Mouse (Mus musculus) intestine, embryonic 16.5 days (tissue): ENCODE measurements around the gene Tent4b. TPM values are rescaled to one million over a fixed set of nuclear protein-coding genes. Genes with fewer than 3 reads are reported as not detected.

Experiments used
- ATAC-seq: fragments of 200-750 bp; cut with Nextera tagmentation; 2 replicates; pipeline ENCODE4 v1.8.0; 2017; ENCODE audit warnings: moderate TSS enrichment, moderate library complexity
- H3K27ac ChIP-seq: fragments of 300-500 bp; sonication (generic); 2 replicates; pipeline ENCODE4 v1.5.1; 2014; ENCODE audit warnings: mild to moderate bottlenecking, low read length
- H3K27me3 ChIP-seq: fragments of 300-500 bp; sonication (generic); replicated peaks from 2 replicates; pipeline ENCODE4 v1.6.1; 2014; ENCODE audit warnings: low read length, control low read depth, mixed read lengths; ENCODE audit not compliant: control insufficient read depth, insufficient read depth
- H3K36me3 ChIP-seq: fragments of 300-500 bp; sonication (generic); 2 replicates; pipeline ENCODE4 v1.6.1; 2014; ENCODE audit warnings: low read length, control low read depth; ENCODE audit not compliant: control insufficient read depth, insufficient read depth
- H3K4me1 ChIP-seq: fragments of 300-500 bp; sonication (generic); 2 replicates; pipeline ENCODE4 v1.6.1; 2014; ENCODE audit warnings: low read length, control low read depth, mixed read lengths; ENCODE audit not compliant: control insufficient read depth, insufficient read depth
- H3K4me2 ChIP-seq: fragments of 300-500 bp; sonication (generic); 2 replicates; pipeline ENCODE4 v1.6.1; 2014; ENCODE audit warnings: low read depth, low read length, control low read depth
- H3K4me3 ChIP-seq: fragments of 300-500 bp; sonication (generic); 2 replicates; pipeline ENCODE4 v1.5.1; 2014; ENCODE audit warnings: mild to moderate bottlenecking, low read length
- H3K9ac ChIP-seq: fragments of 300-500 bp; sonication (generic); 2 replicates; pipeline ENCODE4 v1.6.1; 2014; ENCODE audit warnings: low read depth, low read length
- H3K9me3 ChIP-seq: fragments of 300-500 bp; sonication (generic); 2 replicates; pipeline ENCODE4 v1.6.1; 2016; ENCODE audit warnings: low read length, control low read depth; ENCODE audit not compliant: control insufficient read depth
- WGBS: fragments of 180-500 bp; shearing (Covaris S2); extraction: QIAGEN DNeasy Blood & Tissue Kit; methylation state at CpG from one replicate; pipeline ENCODE4 v1.1.7; 2014; 5-methylcytosine and 5-hydroxymethylcytosine counted together
- polyA plus RNA-seq: library from polyadenylated mRNA; unstranded; fragments of >200 nt; fragmentation: Nextera tagmentation; extraction: Ambion mirVana; gene quantifications from 2 replicates; pipeline ENCODE4 v1.2.1, GENCODE M21; 2015

Gene Tent4b
- polyA plus RNA-seq, 1 experiment from 2014 or later, result 3.4 TPM

GRCm38 (mm10) chr8:88292926-88293325 is 93.9 kb downstream of the Tent4b start:
- Histone ChIP-seq H3K4me2 (no peak overlapping the region), H3K27ac (no peak overlapping the region), H3K36me3 (no peaks in the 10 kb centered on the region), H3K27me3 (no peaks in the 10 kb centered on the region), H3K4me3 (no peak overlapping the region), H3K4me1 (peaks cover 6% of the 10 kb centered on the region; the same call in 1 of the 2 replicates), H3K9me3 (no peaks in the 10 kb centered on the region), H3K9ac (no peak overlapping the region)
- ATAC-seq, result no peak
- 88% methylated on average over 3 of the region's 3 CpGs for WGBS

GRCm38 (mm10) chr8:88293590-88294356 is 94.8 kb downstream of the Tent4b start:
- H3K36me3 ChIP-seq, result no peaks in the 10 kb centered on the region
- WGBS, result 81% methylated on average over 9 of the region's 9 CpGs
- H3K27me3 ChIP-seq, result no peaks in the 10 kb centered on the region
- ATAC-seq, result no peak
- H3K4me3 ChIP-seq, result no peak overlapping the region
- H3K9ac ChIP-seq, result no peak overlapping the region
- no peak overlapping the region for H3K27ac ChIP-seq
- no peaks in the 10 kb centered on the region for H3K9me3 ChIP-seq
- no peak overlapping the region for H3K4me2 ChIP-seq
- H3K4me1 ChIP-seq, result peaks cover 3% of the 10 kb centered on the region; the same call in 1 of the 2 replicates

- Histone ChIP-seq H3K27ac (no peak overlapping the region), H3K9me3 (no peaks in the 10 kb centered on the region), H3K4me3 (no peak overlapping the region), H3K4me2 (no peak overlapping the region), H3K36me3 (no peaks in the 10 kb centered on the region), H3K27me3 (no peaks in the 10 kb centered on the region), H3K4me1 (peaks cover 3% of the 10 kb centered on the region; the same call in 1 of the 2 replicates), H3K9ac (no peak overlapping the region; the same call in 1 of the 2 replicates)
- 84% methylated on average over 2 of the region's 2 CpGs for WGBS
- no peak for ATAC-seq
These were observed 96.0 kb downstream of the Tent4b start for GRCm38 (mm10) chr8:88294977-88295376.

GRCm38 (mm10) chr8:88297976-88298732 is 99.1 kb downstream of the Tent4b start:
- Histone ChIP-seq H3K27me3 (no peaks in the 10 kb centered on the region), H3K4me1 (peaks cover 9% of the 10 kb centered on the region; the same call in 1 of the 2 replicates), H3K4me3 (no peak overlapping the region), H3K36me3 (no peaks in the 10 kb centered on the region), H3K4me2 (no peak overlapping the region), H3K9me3 (no peaks in the 10 kb centered on the region), H3K9ac (no peak overlapping the region), H3K27ac (no peak overlapping the region)
- WGBS, result 47% methylated on average over 12 of the region's 12 CpGs
- peak; percentile 61 for ATAC-seq

GRCm38 (mm10) chr8:88298733-88299103 is 99.7 kb downstream of the Tent4b start:
- no peak for ATAC-seq
- H3K9me3 ChIP-seq, result no peaks in the 10 kb centered on the region
- H3K36me3 ChIP-seq, result no peaks in the 10 kb centered on the region
- no peak overlapping the region for H3K27ac ChIP-seq
- H3K27me3 ChIP-seq, result no peaks in the 10 kb centered on the region
- WGBS, result 85% methylated on average over 10 of the region's 10 CpGs
- H3K4me3 ChIP-seq, result no peak overlapping the region
- peaks cover 9% of the 10 kb centered on the region; the same call in 1 of the 2 replicates for H3K4me1 ChIP-seq
- no peak overlapping the region for H3K4me2 ChIP-seq
- no peak overlapping the region for H3K9ac ChIP-seq

- peak; percentile 55 for ATAC-seq
- WGBS, result 61% methylated on average over 10 of the region's 10 CpGs
These were observed 101.0 kb downstream of the Tent4b start for GRCm38 (mm10) chr8:88299907-88300603.

GRCm38 (mm10) chr8:88301589-88302437 is 102.8 kb downstream of the Tent4b start:
- no peaks in the 10 kb centered on the region for H3K9me3 ChIP-seq
- H3K4me1 ChIP-seq, result 0 out of 2 replicates have a peak, but pooled peaks cover 5% of the 10 kb centered on the region
- 67% methylated on average over 15 of the region's 15 CpGs for WGBS
- H3K36me3 ChIP-seq, result no peaks in the 10 kb centered on the region
- ATAC-seq, result no peak
- no peak overlapping the region for H3K4me3 ChIP-seq
- H3K27ac ChIP-seq, result no peak overlapping the region
- no peaks in the 10 kb centered on the region for H3K27me3 ChIP-seq
- H3K4me2 ChIP-seq, result no peak overlapping the region
- H3K9ac ChIP-seq, result no peak overlapping the region

More at GRCm38 (mm10) chr8:88299907-88300603, 101.0 kb downstream of the Tent4b start:
- Histone ChIP-seq H3K4me3 (no peak overlapping the region), H3K4me2 (no peak overlapping the region), H3K36me3 (no peaks in the 10 kb centered on the region), H3K4me1 (peaks cover 7% of the 10 kb centered on the region; the same call in 1 of the 2 replicates), H3K27me3 (no peaks in the 10 kb centered on the region), H3K9ac (peak overlapping the region; percentile 24; the same call in 1 of the 2 replicates), H3K27ac (no peak overlapping the region), H3K9me3 (no peaks in the 10 kb centered on the region)

- no peaks in the 10 kb centered on the region for H3K9me3 ChIP-seq
- no peak overlapping the region for H3K4me2 ChIP-seq
- H3K4me1 ChIP-seq, result 0 out of 2 replicates have a peak, but pooled peaks cover under 1% of the 10 kb centered on the region
- ATAC-seq, result no peak
- 88% methylated on average over 4 of the region's 4 CpGs for WGBS
- no peak overlapping the region for H3K9ac ChIP-seq
- no peak overlapping the region for H3K4me3 ChIP-seq
- H3K27ac ChIP-seq, result no peak overlapping the region
- H3K27me3 ChIP-seq, result no peaks in the 10 kb centered on the region
- no peaks in the 10 kb centered on the region for H3K36me3 ChIP-seq
These were observed 106.8 kb downstream of the Tent4b start for GRCm38 (mm10) chr8:88305814-88306213.
